In the genomic region with DNA sequence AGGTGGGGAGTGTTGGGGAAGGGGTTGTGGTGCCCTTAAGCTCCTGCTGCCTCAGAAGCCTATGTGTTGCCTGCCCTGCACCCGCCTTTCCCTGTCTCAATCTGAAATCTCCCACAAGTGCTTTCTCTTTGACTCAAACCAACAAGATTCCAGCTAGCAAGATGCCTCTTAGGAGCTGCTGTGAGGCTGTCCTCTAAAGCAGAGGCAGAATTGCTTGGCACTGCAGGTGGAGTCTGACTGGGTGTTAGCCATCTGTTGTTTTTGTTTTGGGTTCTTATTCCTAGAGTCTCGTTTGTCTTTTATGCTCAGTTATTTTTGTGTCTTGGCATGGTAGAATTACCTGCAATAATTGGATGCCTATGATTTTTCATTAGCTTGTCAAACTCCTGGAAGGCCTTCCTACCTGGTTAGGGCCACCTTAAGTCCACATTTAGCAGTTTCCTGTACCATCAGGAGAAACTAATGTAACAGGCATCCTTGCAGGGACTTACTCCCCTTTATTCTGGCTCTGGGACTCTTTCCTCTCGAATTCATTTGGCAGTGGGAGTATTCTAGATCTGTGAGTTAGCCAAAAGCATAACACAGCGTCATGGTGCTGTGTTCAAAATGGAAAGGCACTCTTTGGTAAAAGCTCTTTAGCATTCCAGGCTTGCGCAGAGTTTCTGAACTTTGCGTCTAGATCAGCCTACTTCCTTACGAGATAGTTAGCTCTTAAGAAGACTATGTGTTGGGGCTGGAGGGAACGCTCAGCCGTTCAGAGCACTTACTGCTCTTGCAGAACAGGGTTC, we compare ENCODE assay signal across 14 mouse cellular contexts. TPM values are rescaled to one million over a fixed set of nuclear protein-coding genes. Genes with fewer than 3 reads are reported as not detected.
DNase-seq lines count a peak whose midpoint lies in the region; ATAC-seq lines count a peak whose summit lies in the region.
"Had no signal": no experiment of that assay in that cellular context is flagged by ENCODE, and none has a peak within 500 bp of the region (broad histone marks: within the 10 kb centered on the region; RNA-seq: fewer than 3 reads in every experiment).

No protein-coding gene starts in this region.

- no peak for DNase-seq in cerebellum, postnatal 4 days (ENCODE audit: low spot score in 2 of 2)
- peak; percentile 36 for DNase-seq in layer of hippocampus, adult 9-11 months
- no peak for DNase-seq in layer of hippocampus, postnatal 25 days (ENCODE audit: extremely low spot score in 1 of 2, low spot score in 1 of 2)
- peak; percentile 29 to 44 for DNase-seq in right cerebral cortex, adult 2 months (ENCODE audit: low spot score in 2 of 2)
- DNase-seq in right cerebral cortex, postnatal 36 days (ENCODE audit: low spot score in 2 of 2): no peak
- peak; percentile 50 for DNase-seq in telencephalon, adult 2 months (ENCODE audit: low read depth, low spot score)
- no peak for DNase-seq in gastrocnemius, postnatal 14 days
- DNase-seq: adrenal gland, adult 2 months; heart, postnatal 4 days; kidney, postnatal 14 days; lung, adult 2 months; thymus, adult 18-20 months had no signal

- intact Hi-C loops in gastrocnemius, postnatal 14 days (cut with DNase I; ENCODE audit: low total_unique reads): no loop called here

- peak; percentile 66; the same call in 1 of the 2 replicates for ATAC-seq in cerebellum, adult (ENCODE audit: insufficient number of reproducible peaks, low FRiP score, low TSS enrichment)
- ATAC-seq: intestine, embryonic 16.5 days had no signal

RNA-seq across cellular contexts. Expression of gene Ubp1, which starts 8.5 kb away (rescaled TPM):
- total RNA-seq in layer of hippocampus, postnatal 25 days (2021): 10 to 100 TPM; 60.4 to 80.9 TPM
- total RNA-seq in gastrocnemius, postnatal 14 days (2021): 10 to 100 TPM; 16.0 to 16.2 TPM

Comparison
In these comparisons a context has a peak if more than half of its experiments do, and no peak if none do; other contexts are left out.
1. DNase-seq: peak in layer of hippocampus, adult 9-11 months (single experiment), right cerebral cortex, adult 2 months (2 of 2) and telencephalon, adult 2 months (single experiment); none in cerebellum, postnatal 4 days (0 of 2), layer of hippocampus, postnatal 25 days (0 of 2), right cerebral cortex, postnatal 36 days (0 of 2) and gastrocnemius, postnatal 14 days (single experiment).